Mouse (Mus musculus): Measurements from ENCODE around the gene Gm10283.
"Not testable (repeated sequence)": the region's sequence is repeated elsewhere in the genome, so short reads cannot be mapped to it uniquely, and the experiment has no call there.

The Gm10283 gene

DNA sequence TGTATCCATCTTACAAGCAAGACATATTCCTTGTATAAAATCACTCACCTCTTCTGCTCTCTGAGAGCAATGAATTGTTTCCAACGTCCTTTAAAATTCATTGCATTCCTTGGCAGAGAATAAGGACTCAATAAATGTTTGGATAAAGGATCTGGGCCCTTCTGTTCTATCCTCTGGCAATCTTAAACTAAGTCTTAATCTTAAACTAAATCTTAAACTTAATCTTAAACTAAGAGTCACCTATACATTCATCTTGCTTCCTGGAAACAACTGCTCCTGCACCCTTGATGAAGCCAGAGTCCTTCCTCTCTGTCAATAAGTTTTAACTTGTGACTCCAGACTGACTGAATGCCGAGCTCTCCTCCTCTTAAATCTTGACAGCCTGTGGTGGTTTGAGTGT is at the start of gene Gm10283:
Gene Gm10283, minus strand, starts transcription at position 101 of the 400 bp plus-strand sequence.
- in situ Hi-C loops (cut with MboI, MseI) = loop anchor here (10.0 kb wide), 1 partner anchor 362 kb away; no protein-coding TSS in a partner anchor

DNA sequence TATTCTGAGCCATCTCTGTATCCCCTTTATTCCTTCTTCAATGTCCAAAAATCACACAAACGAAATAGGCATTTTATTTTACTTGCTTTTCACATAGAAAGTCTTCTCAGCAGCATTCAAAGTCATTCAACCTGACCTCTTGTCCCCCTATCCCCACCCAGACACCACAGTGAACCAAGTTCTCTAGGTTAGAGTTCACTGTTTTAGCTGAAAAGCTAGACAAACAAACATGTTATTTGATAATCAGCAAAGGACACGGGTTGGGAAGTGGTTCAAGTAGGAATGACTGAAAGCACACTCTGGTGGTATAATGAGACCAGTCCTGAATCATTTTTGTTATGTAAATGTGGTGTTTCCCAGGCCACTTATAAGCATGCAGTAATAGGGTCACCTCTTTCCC is 31.9 kb upstream of the Gm10283 start:
- in situ Hi-C loops (cut with MboI, MseI) = no loop called here

DNA sequence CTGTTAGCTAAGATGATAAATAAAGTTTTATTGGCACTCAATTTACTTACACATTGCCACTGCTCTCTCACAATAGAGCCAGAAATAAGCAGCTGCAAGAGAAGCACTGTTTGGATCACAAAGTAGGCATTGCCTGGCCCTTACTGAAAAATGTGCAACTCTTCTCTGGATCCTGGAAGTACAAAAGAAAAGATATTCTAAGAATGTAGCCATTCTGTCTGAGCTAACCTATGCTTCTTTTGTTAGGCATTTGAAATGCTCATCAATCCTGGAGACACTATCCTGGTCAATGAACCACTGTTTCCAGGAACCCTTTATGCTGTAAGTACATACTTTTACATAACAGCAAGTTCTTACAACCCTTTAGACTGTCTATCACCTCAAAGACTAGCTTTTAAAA is 15.3 kb upstream of the Gm10283 start:
- in situ Hi-C loops (cut with MboI, MseI) = no loop called here

DNA sequence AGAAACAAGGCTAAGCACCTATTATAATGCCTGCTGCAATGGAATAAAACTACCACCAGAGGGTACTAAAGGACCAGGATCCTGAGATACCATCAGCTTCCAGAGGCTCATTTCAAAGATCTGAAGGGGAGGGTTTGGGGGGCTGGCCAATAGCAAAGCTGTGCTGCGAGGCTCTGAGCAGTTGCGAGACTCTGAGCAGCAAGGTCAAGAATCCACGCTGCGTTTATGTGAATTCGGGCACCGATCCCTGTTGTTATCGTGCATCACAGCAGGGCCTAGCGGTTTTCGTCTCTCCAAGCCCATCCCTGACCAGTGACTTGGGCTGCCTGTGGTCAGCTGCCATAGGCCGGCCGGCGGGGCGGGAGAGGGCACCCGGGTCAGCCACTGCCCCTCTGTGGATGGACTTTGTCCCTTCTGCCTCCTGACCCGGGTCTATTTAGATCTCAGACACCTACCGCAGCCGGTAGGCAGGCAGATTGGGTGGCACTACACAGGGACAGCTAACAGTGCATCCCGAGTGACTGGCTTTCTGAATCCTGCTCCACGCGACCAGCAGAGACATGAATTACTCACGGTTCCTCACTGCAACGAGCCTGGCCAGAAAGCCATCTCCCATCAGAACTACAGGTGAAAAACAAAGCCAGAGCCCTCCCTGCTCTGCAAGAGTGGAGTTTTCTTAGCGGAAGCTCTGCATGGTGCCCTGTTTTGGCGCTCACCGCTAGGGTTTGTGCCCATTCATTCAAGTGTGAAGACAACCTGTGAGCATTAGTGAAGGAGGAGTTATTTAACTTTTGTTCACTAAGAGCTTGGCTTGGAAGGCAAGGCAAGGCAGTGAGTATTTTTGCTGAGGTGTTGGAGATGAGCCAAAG is 2.9 kb upstream of the Gm10283 start, which contains the start of gene Aadat:
Gene Aadat, plus strand, starts transcription at position 280 of the 869 bp plus-strand sequence.
- in situ Hi-C loops (cut with MboI, MseI) = loop anchor here (10.0 kb wide), 1 partner anchor 359 kb away; no protein-coding TSS in a partner anchor

DNA sequence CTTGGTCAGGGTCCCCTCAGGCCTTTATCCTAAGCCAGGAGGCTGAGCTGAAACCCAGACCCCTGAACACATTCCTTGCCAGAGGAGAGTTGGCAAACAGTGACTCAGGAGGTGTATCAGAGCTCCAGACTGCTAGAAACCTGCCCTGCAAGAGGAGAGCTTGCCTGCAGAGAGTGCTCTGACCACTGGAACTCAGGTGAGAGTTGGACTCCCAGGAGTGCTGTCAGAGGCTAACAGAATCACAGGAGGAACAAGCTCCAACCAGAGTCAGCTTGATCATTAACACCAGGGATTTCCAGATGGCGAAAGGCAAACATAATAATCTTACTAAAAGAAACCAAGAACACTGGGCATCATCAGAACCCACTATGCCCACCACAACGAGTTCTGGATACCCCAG is 8.0 kb downstream of the Gm10283 start:
- in situ Hi-C loops (cut with MboI, MseI) = not testable (repeated sequence)

DNA sequence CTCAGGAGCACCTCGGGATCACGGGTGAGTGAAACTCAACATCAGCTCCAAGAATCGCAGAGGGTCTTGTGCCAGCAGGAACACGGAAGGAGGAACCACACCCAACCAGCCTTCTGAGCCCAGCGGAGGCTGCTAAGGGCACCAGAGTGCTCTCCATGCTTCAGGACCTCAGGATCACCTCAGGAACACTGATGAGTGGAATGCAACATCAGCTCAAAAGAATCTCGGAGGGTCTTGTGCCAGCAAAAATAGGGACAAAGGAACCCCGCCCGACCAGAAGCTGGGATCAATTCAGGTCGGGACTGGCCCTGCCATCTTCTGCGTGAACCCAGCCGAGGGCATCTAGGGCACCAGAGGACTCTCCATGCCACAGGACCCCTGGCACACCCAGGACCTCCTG is 8.4 kb downstream of the Gm10283 start:
- in situ Hi-C loops (cut with MboI, MseI) = no loop called here

DNA sequence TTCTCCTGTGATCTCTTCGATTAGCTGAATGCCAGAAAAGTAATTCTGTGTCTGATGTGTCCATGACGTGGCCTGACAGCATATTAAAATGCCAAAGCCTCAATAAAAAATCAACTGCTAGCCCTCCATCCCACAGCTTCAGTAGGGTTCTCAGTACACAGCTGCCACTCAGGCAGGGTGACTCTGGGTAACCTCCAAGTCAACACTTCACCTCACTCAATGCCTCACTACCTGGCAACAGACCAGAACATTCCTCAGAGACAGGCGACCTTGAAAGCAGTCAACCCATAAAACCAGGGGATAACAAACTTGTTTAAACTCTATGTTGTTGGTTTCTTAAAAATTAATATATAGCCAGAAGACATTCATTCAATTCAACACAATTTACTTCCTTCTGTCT is 10.5 kb downstream of the Gm10283 start:
- in situ Hi-C loops (cut with MboI, MseI) = no loop called here

DNA sequence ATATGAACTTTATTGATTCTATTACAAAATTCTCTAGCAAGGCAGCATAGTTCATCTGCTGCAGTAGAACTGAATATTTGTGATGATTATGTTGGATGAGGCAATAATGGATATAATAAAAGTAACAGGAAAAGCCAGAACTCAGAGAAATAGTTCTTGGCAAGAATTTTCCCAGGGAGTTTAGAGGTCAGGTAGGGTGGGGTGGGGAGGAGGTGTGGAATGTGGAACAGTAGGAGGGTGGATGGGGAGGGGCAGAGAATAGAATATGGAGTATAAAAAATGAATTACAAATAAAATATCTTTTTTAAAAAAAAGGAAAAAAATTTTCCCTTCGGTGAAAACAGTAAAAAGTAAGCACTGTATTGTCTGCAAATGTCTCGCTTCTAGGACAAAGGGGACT is 11.1 kb downstream of the Gm10283 start:
- in situ Hi-C loops (cut with MboI, MseI) = no loop called here

DNA sequence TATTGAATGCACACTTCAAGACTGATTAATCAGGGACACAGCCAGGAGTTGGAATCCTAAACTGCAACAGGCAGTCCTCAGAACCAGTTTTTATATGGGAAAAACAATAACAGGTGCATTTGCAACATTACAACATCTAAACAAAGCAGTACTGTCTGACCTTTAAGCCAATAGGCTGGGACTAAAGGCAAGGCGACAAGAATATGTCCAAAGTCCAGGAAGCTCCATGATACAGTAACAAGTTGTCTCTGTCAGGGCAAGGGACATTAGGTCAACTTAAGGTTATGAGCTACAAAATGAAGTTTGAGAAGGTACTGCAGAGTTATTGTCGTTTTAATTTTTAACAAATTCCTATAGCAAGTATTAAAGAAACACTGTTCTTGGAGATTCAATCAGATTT is 12.9 kb downstream of the Gm10283 start:
- in situ Hi-C loops (cut with MboI, MseI) = no loop called here

DNA sequence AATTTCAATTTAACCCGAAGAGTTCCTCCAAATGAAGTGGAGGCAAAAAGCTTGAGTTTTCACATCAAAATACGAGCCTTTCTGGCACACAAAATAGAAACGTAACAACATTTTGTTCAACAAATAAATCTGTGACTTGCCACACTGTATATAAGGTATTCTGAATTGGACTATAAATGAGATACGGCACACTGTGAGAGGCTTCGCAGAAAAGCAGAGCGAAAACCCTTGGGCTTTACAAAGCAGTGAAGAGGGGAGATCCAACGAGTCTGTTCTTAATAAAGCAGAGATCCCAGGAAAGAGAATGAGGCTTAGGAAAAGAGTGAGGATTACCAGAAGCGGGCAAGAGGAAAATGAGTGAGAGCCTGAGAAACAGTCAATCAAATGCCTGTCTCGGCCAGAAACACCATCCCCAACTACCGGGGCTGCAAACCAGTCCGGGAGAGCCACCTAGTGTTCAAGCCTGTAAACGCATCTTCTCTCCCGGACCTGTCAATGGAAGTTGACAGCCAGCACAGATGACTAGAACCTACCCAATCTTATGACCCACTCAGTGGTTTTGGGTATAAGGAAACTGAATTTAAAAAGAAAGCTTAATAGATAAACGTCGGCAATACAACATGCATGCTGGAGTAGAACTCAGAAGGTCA is 36.2 kb downstream of the Gm10283 start:
- in situ Hi-C loops (cut with MboI, MseI) = no loop called here

DNA sequence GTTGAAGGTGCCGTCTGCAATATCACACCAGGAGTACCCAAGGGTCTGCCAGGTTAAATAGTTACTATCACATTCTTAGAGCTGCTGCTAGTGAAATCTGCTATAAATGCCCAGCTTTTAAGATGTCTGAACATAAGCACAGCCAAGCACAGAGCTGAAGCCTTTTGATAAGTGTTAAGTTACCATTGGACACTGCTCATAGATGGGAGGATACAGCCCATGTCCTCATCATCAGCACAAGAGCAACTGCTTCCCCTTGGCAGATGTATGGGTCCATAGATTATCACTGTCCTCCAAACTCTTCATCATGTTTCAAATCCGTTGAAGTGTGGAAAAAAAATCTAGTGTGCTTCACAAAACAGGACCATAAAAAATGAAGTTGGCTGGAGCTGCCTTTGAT is 53.7 kb downstream of the Gm10283 start:
- in situ Hi-C loops (cut with MboI, MseI) = no loop called here

DNA sequence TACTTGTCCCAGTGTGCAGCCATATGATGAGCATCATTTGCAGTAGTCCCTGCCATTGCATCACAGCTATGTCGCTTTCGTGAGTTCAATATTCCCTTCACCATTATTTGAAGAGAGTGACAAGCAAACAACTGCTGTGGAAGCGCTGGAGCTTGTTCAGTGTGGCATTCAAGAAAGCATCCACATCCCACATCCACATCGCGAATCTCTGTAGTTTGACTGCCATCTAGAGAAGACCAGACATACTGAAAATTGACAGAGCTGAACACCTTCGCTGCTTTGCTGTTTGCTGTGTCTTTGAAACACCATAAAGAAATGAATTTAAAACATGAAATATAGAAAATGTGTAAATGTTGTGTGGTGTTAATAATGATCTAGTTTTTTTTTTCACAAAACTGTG is 58.0 kb downstream of the Gm10283 start:
- in situ Hi-C loops (cut with MboI, MseI) = no loop called here

DNA sequence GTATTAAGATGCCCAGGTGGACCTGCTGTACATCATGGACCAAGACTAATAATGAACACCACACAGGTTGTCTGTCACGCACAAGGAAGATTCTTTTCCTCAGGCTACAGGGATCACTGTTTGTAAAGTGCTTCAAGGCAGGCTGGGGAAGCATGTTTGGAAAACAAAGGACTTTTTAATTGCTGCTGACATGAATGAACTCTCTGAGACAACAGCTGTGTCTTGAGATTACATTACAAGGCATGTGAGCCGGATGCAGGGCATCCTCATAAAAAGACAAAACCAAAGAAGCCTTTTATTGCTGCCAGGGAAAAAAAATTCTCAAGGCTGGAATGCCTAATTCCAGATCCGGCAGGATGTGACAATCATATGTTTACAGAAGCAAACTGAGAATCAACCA is 64.4 kb downstream of the Gm10283 start:
- in situ Hi-C loops (cut with MboI, MseI) = no loop called here

DNA sequence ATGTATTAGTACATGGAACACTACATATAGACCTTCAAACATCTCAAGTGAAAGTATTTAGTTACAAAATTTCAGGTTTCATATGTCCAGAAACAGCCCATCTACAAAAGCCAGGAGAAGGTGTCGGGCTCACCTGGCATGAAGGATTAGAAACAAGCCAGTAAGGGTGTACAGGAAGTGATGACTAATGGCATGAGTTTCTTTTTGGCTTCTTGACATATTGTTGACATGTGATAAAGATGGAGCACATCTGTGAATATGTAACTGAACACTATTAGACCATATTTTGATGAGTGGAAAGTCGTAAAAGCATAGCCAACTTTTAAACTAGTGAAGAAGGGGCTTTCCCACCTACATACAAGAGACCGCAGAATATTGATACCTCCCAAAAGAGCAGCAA is 66.1 kb downstream of the Gm10283 start:
- in situ Hi-C loops (cut with MboI, MseI) = no loop called here

DNA sequence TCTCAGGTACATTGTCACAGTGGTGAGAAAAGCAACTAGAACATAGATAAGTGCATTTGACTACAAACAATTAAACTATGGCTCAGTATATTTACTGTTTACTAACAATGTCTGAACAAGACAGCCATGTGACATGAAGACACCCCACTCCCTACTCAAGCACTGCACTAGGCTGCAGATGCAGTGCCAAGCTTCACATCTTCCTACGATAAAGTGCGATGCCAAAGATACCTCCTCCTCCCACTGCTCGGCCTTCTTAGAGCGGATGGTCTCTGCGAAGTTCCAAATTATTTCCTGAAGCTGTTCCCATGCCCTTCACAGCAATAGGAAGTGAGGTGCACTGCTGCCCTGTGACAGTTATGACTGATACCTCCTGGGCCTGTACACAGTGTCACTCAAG is 70.3 kb downstream of the Gm10283 start:
- in situ Hi-C loops (cut with MboI, MseI) = no loop called here

DNA sequence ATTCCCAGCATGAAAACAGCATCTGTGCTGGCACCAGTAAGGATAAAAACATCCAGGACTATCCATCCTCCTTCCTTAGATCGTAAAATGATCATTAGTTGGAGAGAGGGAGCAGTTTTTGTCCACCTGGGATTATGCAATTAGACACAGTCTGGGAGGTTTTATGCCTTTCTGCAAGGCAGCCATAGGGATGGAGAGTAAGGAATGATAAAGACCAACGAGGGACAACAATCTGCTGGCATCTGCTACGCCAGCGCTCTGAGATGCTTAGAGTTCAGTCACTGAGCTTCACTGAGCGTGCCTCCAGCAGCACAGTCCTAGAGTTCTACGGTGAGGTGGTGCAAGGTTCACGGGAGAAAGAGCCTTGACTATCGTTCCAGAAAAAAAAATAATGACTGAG is 96.6 kb downstream of the Gm10283 start:
- in situ Hi-C loops (cut with MboI, MseI) = no loop called here

DNA sequence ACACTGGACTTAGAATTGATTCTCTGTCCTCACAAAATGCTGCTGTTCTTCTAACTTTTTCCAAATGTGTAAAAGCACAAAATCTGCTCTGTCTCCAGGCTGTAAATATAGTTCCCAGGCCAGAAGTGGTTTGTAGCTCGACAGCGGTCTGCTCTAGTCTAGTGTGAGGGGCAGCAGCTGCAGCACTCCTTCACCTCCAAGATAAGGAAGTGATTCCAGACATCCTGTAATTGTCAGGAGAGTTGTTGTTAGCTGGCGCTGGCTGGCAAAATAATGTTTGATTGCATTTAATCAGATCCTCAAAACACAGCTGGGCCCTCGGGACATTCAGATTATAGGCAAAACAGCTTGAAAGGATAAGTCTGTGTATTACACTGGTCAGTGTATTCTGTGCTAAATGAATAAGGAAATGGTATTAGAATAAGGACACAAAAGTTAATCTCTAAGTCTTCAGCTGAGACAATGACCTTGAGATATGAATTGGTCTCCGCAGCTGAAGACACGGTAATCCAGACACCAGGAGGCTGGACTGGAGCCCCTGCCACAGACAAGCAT is 97.9 kb downstream of the Gm10283 start:
- in situ Hi-C loops (cut with MboI, MseI) = no loop called here

DNA sequence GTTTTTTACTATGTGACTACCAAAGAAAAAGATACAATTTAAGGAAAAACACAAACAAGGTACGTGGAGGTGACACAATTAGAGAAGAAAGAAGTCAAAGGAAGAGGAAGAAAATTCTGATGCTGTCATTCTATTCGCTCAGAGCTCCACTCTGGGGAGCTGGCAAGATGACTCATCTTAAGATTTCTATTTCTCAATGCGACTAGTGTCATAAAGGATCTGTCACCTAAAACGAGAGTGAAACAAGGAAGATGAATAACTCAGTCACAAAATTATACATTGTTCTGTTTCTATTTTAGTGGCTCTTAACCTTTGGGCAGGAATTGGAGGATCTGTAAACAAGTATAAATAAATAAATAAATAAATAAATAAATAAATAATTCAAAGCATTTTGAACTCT is 109.3 kb downstream of the Gm10283 start:
- in situ Hi-C loops (cut with MboI, MseI) = no loop called here

DNA sequence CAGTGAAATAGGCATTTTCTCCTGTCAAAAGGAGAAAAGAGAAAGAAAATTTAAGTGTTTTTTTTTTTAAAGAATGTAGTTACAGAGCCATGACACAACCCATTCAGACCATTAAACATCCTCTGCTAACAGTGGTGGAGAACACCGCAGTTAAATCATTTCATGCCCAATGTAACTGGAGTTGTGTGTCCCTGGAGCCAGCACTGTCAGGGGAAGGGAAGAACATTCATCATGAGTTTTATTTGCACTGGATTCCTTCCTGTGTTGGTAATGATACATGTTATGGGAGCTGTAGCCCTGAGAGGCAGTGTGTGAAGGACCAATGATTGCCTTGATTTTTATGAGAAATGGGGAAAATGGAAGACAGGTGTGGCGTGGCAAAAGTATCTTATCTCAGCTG is 116.4 kb downstream of the Gm10283 start:
- in situ Hi-C loops (cut with MboI, MseI) = no loop called here
